Mouse (Mus musculus) kidney, adult 2 months (tissue): ENCODE results near the gene Vps26b.

Experiments used
- CTCF ChIP-seq: fragments of 200-500 bp; conservative IDR thresholded peaks from 2 replicates; pipeline ENCODE4 v1.5.1; 2011; ENCODE audit warnings: low read depth, mild to moderate bottlenecking, control low read depth, low read length, moderate library complexity, mixed read lengths; ENCODE audit not compliant: insufficient read depth, insufficient read length
- POLR2A ChIP-seq: fragments of 200-500 bp; IDR thresholded peaks from one replicate; pipeline ENCODE4 v1.6.1; 2011; ENCODE audit warnings: low read depth, low read length, control low read depth

GRCm38 (mm10) chr9:27005933-27006332 is 23.9 kb downstream of the Vps26b start:
- TF ChIP-seq CTCF (no peak), POLR2A (no peak)
